Mouse (Mus musculus): Measurements from ENCODE around the gene Tnfaip3. TPM values are rescaled to one million over a fixed set of nuclear protein-coding genes. Genes with fewer than 3 reads are reported as not detected.

Gene Tnfaip3
- 1.8 and 3.0 TPM in 2 replicates for polyA plus RNA-seq (2012; ENCODE audit: insufficient read depth, low replicate concordance)

GRCm38 (mm10) chr10:19015257-19015862, at the start of gene Tnfaip3:
Gene Tnfaip3 (minus strand): TSS chr10:19015657.
- no peak for TF ChIP-seq GATA1 (IDR thresholded peaks at IDR 0.05; ENCODE audit: borderline replicate concordance, low read length)
- TF ChIP-seq FLI1 (IDR thresholded peaks at IDR 0.05; ENCODE audit: low read length): no peak

GRCm38 (mm10) chr10:19064651-19065601, 49.5 kb upstream of the Tnfaip3 start:
- Histone ChIP-seq H3K9me3 (no peaks in the 10 kb centered on the region), H3K27me3 (replicated peaks) (no peaks in the 10 kb centered on the region), H3K4me3 (replicated peaks) (peak overlapping the region; percentile 11), H3K4me1 (peaks cover 73% of the 10 kb centered on the region), H3K36me3 (replicated peaks; ENCODE audit: low read length) (no peaks in the 10 kb centered on the region)
- TF ChIP-seq FLI1 (IDR thresholded peaks at IDR 0.05; ENCODE audit: low read length): no peak
- TF ChIP-seq GATA1 (IDR thresholded peaks at IDR 0.05; ENCODE audit: borderline replicate concordance, low read length): no peak

More at GRCm38 (mm10) chr10:19015257-19015862, at the start of gene Tnfaip3:
- Histone ChIP-seq H3K27me3 (replicated peaks) (no peaks in the 10 kb centered on the region), H3K9me3 (no peaks in the 10 kb centered on the region), H3K4me1 (peaks cover 73% of the 10 kb centered on the region), H3K36me3 (replicated peaks; ENCODE audit: low read length) (peaks cover 29% of the 10 kb centered on the region), H3K4me3 (replicated peaks) (peak within 1 kb of the TSS; percentile 100)

GRCm38 (mm10) chr10:19063670-19064069, 48.2 kb upstream of the Tnfaip3 start:
- Histone ChIP-seq H3K9me3 (no peaks in the 10 kb centered on the region), H3K4me1 (peaks cover 71% of the 10 kb centered on the region), H3K4me3 (replicated peaks) (no peak overlapping the region), H3K36me3 (replicated peaks; ENCODE audit: low read length) (no peaks in the 10 kb centered on the region), H3K27me3 (replicated peaks) (no peaks in the 10 kb centered on the region)
- TF ChIP-seq FLI1 (IDR thresholded peaks at IDR 0.05; ENCODE audit: low read length): no peak
- TF ChIP-seq GATA1 (IDR thresholded peaks at IDR 0.05; ENCODE audit: borderline replicate concordance, low read length): no peak

GRCm38 (mm10) chr10:19063208-19063607, 47.8 kb upstream of the Tnfaip3 start:
- peaks cover 67% of the 10 kb centered on the region for H3K4me1 ChIP-seq
- TF ChIP-seq GATA1 (IDR thresholded peaks at IDR 0.05; ENCODE audit: borderline replicate concordance, low read length): no peak
- no peak for TF ChIP-seq FLI1 (IDR thresholded peaks at IDR 0.05; ENCODE audit: low read length)
- H3K4me3 ChIP-seq (replicated peaks): peak overlapping the region; percentile 60
- no peaks in the 10 kb centered on the region for H3K9me3 ChIP-seq
- H3K36me3 ChIP-seq (replicated peaks; ENCODE audit: low read length): no peaks in the 10 kb centered on the region
- H3K27me3 ChIP-seq (replicated peaks): no peaks in the 10 kb centered on the region

- H3K4me1 ChIP-seq: peaks cover 58% of the 10 kb centered on the region
- no peaks in the 10 kb centered on the region for H3K9me3 ChIP-seq
- TF ChIP-seq FLI1 (IDR thresholded peaks at IDR 0.05; ENCODE audit: low read length) (no peak), GATA1 (IDR thresholded peaks at IDR 0.05; ENCODE audit: borderline replicate concordance, low read length) (no peak)
- H3K36me3 ChIP-seq (replicated peaks; ENCODE audit: low read length): no peaks in the 10 kb centered on the region
- H3K27me3 ChIP-seq (replicated peaks): no peaks in the 10 kb centered on the region
- peak overlapping the region; percentile 60 for H3K4me3 ChIP-seq (replicated peaks)
These were observed 46.8 kb upstream of the Tnfaip3 start for GRCm38 (mm10) chr10:19062098-19062905.

- no peak for TF ChIP-seq FLI1 (IDR thresholded peaks at IDR 0.05; ENCODE audit: low read length)
- TF ChIP-seq GATA1 (IDR thresholded peaks at IDR 0.05; ENCODE audit: borderline replicate concordance, low read length): no peak
- Histone ChIP-seq H3K9me3 (no peaks in the 10 kb centered on the region), H3K27me3 (replicated peaks) (no peaks in the 10 kb centered on the region), H3K4me1 (peaks cover 47% of the 10 kb centered on the region), H3K36me3 (replicated peaks; ENCODE audit: low read length) (no peaks in the 10 kb centered on the region), H3K4me3 (replicated peaks) (no peak overlapping the region)
These were observed 45.7 kb upstream of the Tnfaip3 start for GRCm38 (mm10) chr10:19061201-19061600.

GRCm38 (mm10) chr10:19053524-19053923, 38.1 kb upstream of the Tnfaip3 start:
- no peak overlapping the region for H3K4me3 ChIP-seq (replicated peaks)
- peaks cover 10% of the 10 kb centered on the region for H3K4me1 ChIP-seq
- TF ChIP-seq GATA1 (IDR thresholded peaks at IDR 0.05; ENCODE audit: borderline replicate concordance, low read length) (no peak), FLI1 (IDR thresholded peaks at IDR 0.05; ENCODE audit: low read length) (no peak)
- H3K36me3 ChIP-seq (replicated peaks; ENCODE audit: low read length): no peaks in the 10 kb centered on the region
- H3K9me3 ChIP-seq: no peaks in the 10 kb centered on the region
- H3K27me3 ChIP-seq (replicated peaks): no peaks in the 10 kb centered on the region

- TF ChIP-seq FLI1 (IDR thresholded peaks at IDR 0.05; ENCODE audit: low read length): no peak
- TF ChIP-seq GATA1 (IDR thresholded peaks at IDR 0.05; ENCODE audit: borderline replicate concordance, low read length): no peak
- H3K36me3 ChIP-seq (replicated peaks; ENCODE audit: low read length): no peaks in the 10 kb centered on the region
- H3K27me3 ChIP-seq (replicated peaks): no peaks in the 10 kb centered on the region
- no peaks in the 10 kb centered on the region for H3K9me3 ChIP-seq
- no peak overlapping the region for H3K4me3 ChIP-seq (replicated peaks)
- peaks cover 49% of the 10 kb centered on the region for H3K4me1 ChIP-seq
These were observed 30.5 kb upstream of the Tnfaip3 start for GRCm38 (mm10) chr10:19045986-19046385.

- no peaks in the 10 kb centered on the region for H3K9me3 ChIP-seq
- H3K4me1 ChIP-seq: peaks cover 48% of the 10 kb centered on the region
- H3K4me3 ChIP-seq (replicated peaks): no peak overlapping the region
- H3K27me3 ChIP-seq (replicated peaks): no peaks in the 10 kb centered on the region
- TF ChIP-seq FLI1 (IDR thresholded peaks at IDR 0.05; ENCODE audit: low read length) (no peak), GATA1 (IDR thresholded peaks at IDR 0.05; ENCODE audit: borderline replicate concordance, low read length) (no peak)
- no peaks in the 10 kb centered on the region for H3K36me3 ChIP-seq (replicated peaks; ENCODE audit: low read length)
These were observed 29.5 kb upstream of the Tnfaip3 start for GRCm38 (mm10) chr10:19044765-19045516.
